Mouse (Mus musculus): ENCODE data around the gene 4930524J08Rik. TPM values are rescaled to one million over a fixed set of nuclear protein-coding genes. Genes with fewer than 3 reads are reported as not detected.

4930524J08Rik gene
- total RNA-seq, 2 experiments from 2014 or later: 1.1 to 1.2 TPM

DNA sequence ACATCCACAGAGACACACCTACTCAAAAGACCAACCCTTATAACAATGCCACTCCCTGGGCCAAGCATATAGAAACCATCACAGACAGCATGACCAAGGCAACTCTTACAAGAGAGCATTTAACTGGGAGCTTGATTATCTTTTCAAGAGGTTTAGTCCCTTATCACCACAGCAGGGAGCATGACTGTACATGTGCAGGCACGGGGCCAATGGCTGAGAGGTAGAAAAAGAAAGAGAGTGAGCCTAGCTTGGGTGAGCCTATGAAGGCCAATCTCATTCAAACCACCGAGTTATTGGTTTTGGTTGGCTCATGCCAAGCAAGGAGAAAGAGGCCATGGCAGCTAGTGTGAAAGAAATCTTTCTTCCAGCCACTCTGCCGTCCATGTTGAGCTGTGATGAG lies 26.6 kb downstream of the 4930524J08Rik start:
- no peak for DNase-seq

DNA sequence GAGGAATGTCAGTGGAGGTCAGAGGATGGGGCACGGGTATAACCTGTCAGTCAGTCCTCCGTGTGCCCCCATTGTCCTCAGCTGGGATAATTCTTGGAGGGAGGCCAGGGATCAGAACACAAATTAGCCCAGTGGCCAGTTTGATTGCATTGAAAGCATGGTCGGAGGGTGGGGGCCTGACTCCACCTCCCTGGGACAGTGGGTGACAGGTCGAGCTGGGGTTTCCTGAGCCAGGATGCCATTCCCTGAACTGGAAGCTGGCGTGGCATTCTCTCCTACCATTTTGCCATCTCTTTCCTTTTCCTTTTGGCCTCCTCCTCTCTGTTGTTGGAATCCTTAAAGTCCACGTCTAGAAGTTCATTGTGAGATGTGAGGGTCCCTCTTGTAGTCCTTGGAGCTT lies 27.0 kb downstream of the 4930524J08Rik start:
- DNase-seq: no peak

DNA sequence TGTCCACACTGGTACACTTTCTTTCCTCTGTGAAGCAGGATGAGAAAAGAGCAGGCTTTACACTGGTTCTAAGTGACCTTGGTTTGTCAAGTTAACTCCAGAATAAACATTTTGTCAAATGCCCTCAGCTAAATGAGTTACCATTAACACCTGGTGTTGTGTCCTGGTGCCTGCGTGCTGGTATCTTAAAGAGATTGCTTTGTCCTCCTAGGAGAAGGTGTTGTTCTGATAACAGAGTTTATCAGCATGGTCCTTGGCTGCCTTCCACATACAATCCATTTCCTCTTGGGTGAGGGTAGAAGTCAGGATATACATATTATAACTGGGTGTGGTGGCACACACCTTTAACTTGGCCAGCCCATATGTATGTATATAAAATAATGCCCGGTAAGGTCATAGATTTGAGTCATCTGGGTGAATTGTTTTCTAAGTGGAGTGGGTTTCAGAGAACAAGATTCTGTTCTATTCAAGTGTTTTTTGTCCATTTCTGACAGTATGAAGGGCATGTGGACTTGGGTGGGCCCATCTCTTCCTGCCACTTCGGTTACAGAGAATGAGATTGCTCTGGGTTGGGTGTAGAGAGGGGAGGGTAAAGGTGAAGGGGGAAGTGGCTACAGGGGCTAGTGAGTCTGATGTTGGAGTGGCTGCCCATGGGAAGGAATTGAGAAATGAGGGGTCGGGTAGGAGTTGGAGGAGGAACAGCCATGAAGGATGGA lies 27.6 kb downstream of the 4930524J08Rik start:
- no peak for DNase-seq

DNA sequence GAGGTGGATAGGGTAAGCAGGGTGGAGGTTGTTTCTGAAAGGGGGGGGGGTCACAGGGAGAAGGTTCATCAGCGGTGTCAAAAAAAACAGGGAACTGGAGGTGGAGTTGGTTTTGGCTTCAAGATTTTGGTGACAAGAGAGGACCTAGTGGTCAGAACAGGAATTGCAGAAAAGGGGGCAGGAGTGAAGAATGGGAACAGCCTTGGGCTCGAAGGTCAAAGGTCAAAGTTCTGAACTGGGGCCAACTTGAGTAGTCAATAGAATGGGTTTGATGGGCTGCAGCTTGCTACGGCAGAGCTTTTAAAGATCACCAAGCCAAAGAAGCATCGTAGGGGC lies 28.1 kb downstream of the 4930524J08Rik start:
- no peak for DNase-seq

DNA sequence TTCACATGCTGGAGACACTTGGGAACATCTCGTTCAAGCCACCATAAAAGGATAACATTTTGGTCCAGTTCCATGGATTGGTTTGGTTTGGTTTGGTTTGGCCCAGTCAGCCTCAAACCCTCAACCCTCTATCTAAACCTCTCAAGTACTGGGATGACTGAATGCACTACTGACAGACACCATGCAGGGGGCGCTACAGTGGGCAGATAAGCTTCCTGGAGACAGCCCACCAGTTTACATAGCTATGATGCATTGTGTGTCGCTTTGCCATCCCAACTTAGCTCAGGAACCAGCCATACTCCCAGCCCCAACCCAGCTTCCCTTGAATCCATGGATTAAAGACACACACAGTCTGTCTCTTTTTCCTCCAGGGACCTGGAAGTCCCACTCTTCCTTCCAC lies 29.6 kb downstream of the 4930524J08Rik start:
- DNase-seq: no peak

DNA sequence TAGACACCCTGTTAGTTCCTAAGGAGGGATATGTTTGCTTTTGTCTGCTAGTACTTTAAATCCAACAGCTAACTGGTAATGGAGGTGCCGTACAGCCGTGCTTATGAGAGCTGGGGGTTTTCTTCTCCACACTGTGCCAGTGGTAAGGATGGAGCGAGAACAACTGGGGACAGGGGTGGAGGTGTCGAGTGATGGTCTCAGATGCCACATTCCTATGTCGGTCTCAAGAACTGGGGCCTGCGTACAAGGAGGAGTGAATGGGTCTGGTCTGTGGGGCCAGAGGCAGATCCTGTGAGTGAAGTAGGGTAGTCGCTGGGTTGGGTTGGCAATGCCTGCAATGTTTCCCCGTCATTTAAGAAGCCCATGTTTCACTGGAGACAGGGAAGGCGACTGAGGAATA lies 33.7 kb downstream of the 4930524J08Rik start:
- no peak for DNase-seq

DNA sequence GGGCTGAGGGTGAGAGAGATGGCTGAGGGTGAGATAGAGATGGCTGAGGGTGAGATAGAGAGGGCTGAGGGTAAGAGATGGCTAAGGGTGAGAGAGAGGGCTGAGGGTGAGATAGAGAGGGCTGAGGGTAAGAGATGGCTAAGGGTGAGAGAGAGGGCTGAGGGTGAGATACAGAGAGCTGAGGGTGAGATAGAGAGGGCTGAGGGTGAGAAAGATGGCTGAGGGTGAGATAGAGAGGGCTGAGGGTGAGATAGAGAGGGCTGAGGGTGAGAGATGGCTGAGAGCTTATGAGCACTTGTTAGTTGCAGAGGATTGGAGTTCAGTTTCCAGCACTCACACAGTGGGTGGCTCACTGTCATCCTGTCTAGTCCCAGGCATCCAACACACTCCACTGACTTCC lies 41.2 kb downstream of the 4930524J08Rik start:
- no peak for DNase-seq

DNA sequence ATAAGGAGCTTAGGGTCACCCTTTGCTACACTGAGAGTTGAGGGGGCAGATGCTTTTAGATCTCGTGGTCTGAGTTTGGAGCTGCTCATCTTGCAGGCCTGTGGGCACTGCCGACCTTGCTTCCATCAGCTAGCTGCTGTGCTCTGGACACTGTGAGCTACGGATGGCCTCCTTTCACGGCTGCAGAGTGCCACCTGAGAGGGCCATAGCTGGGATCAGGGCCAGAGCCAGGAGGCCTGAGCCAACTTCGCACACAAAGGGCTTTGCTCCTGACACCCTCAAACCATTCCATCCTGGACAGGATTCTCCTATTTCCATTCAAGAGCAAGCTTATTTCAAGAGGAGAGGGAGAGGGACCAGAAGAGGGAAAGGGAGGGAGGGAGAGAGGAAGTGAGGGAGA lies 45.5 kb downstream of the 4930524J08Rik start:
- no peak for DNase-seq

DNA sequence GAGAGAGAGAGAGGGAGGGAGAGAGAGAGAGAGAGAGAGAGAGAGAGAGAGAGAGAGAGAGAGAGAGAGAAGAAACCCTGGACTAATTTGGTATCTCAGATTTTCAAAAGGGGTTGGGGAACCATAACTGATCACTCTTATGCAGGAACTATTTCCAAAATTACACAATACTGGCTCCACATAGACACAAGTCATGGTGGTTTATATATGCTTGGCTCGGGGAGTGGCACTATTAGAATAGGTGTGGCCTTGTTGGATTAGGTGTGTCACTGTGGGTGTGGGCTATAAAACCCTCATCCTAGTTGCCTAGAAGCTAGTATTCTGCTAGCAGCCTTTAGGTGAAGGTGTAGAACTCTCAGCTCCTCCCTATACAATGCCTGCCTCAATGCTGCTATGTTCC lies 46.0 kb downstream of the 4930524J08Rik start:
- DNase-seq: no peak

Other genes starting within 250 kb of the 4930524J08Rik start
- 1 to 10 TPM; 1.5 to 2.6 TPM for gene Rasgef1b, start 250.0 kb upstream of the 4930524J08Rik start, total RNA-seq (2021)
- gene Vamp9, start 72.8 kb upstream of the 4930524J08Rik start, total RNA-seq (2021): under 1 TPM; 0.49 to 0.56 TPM
- gene Hnrnpd, start 123 bp upstream of the 4930524J08Rik start, total RNA-seq (2021): 100 to 1,000 TPM; 129 to 153 TPM
- gene Hnrnpdl, start 60.6 kb downstream of the 4930524J08Rik start, total RNA-seq (2021): 100 to 1,000 TPM in 1 of 2 experiments, 10 to 100 TPM in 1; 92.8 to 105 TPM
- gene Enoph1, start 60.9 kb downstream of the 4930524J08Rik start, total RNA-seq (2021): 10 to 100 TPM in 1 of 2 experiments, 1 to 10 TPM in 1; 9.0 to 10.5 TPM
- gene Tmem150c, start 180.7 kb downstream of the 4930524J08Rik start, total RNA-seq (2021): 1 to 10 TPM; 3.5 to 3.9 TPM

All from gastrocnemius, postnatal 10 days (tissue).